In the genomic region with DNA sequence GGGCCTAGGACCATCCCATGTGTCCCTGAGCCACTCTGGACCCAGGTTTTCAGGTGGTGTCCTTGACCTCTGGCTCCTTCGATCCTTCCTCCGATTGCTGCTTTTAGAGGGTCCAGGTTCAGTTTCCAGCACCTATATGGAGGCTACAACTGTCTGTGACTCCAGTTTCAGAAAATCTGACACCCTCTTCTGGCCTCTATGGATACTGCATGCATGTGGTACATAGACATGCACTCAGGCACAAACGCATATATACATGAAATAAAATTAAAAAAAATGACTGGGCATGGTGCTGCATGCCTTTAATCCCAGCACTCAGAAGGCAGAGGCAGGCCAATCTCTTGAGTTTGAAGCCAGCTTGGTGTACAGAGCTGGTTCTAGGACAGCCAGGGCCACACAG, we compare ENCODE assay signal across 27 mouse cellular contexts. TPM values are rescaled to one million over a fixed set of nuclear protein-coding genes. Genes with fewer than 3 reads are reported as not detected.
DNase-seq lines count a peak whose midpoint lies in the region; ATAC-seq and TF ChIP-seq lines count a peak whose summit lies in the region.
"Had no signal": no experiment of that assay in that cellular context is flagged by ENCODE, and none has a peak within 500 bp of the region (broad histone marks: within the 10 kb centered on the region; RNA-seq: fewer than 3 reads in every experiment).

No protein-coding gene starts in this region.

- ATAC-seq in hindbrain, postnatal 0 days = no peak
- ATAC-seq in hindbrain, embryonic 13.5 days (ENCODE audit: low FRiP score) = no peak
- ATAC-seq in liver, embryonic 14.5 days (ENCODE audit: insufficient read depth) = no peak
- no peak for ATAC-seq in liver, embryonic 12.5 days
- ATAC-seq: forebrain, embryonic 14.5 days; hindbrain, embryonic 16.5 days; intestine, embryonic 16.5 days; midbrain, embryonic 15.5 days had no signal

- no peak overlapping the region for H3K4me2 ChIP-seq in hindbrain, postnatal 0 days (ENCODE audit: low read depth, low read length)
- H3K4me2 ChIP-seq in hindbrain, embryonic 13.5 days = no peak overlapping the region
- H3K4me2 ChIP-seq in liver, embryonic 14.5 days (ENCODE audit: low read depth) = no peak overlapping the region
- no peak overlapping the region for H3K4me2 ChIP-seq in liver, embryonic 12.5 days
- H3K4me2 ChIP-seq: midbrain, embryonic 15.5 days had no signal

- TF ChIP-seq CTCF in hindbrain, postnatal 0 days (IDR thresholded peaks at IDR 0.05; ENCODE audit: low read depth) = 0 out of 2 replicates have a peak, but pooled peaks have one; percentile 3
- peak; percentile 44 for TF ChIP-seq CTCF in liver, embryonic 14.5 days (IDR thresholded peaks at IDR 0.05; ENCODE audit: low read depth)

- H3K9ac ChIP-seq in hindbrain, postnatal 0 days (replicated peaks; ENCODE audit: low read length) = no peak overlapping the region
- H3K9ac ChIP-seq in hindbrain, embryonic 13.5 days = no peak overlapping the region
- H3K9ac ChIP-seq in liver, embryonic 14.5 days (replicated peaks) = no peak overlapping the region
- no peak overlapping the region for H3K9ac ChIP-seq in liver, embryonic 12.5 days
- H3K9ac ChIP-seq: midbrain, embryonic 15.5 days had no signal

- no peak for DNase-seq in hindbrain, postnatal 0 days (ENCODE audit: low spot score)
- DNase-seq in liver, embryonic 14.5 days (ENCODE audit: low read depth in 3 of 3, low spot score in 3 of 3) = no peak
- DNase-seq in ES-CJ7 (ENCODE audit: low read depth, low spot score) (peak; percentile 34), ZHBTc4 (ENCODE audit: low read depth, low spot score) (peak; percentile 36)
- no peak for DNase-seq in spleen, postnatal 36 days (ENCODE audit: low spot score in 2 of 2)
- DNase-seq in frontal cortex, adult 2 months (ENCODE audit: extremely low spot score in 1 of 2, low spot score in 1 of 2) = no peak
- DNase-seq: adrenal gland, postnatal 25 days; cerebellum, adult 11-12 months; cerebellum, postnatal 10 days; heart, postnatal 14 days; liver; lung, adult 18-20 months; lung, postnatal 14 days; right cerebral cortex, adult 18-20 months; spleen, adult 18-20 months; thymus, postnatal 4 days had no signal

- H3K9me3 ChIP-seq in hindbrain, postnatal 0 days (ENCODE audit: low read length) = no peaks in the 10 kb centered on the region
- H3K9me3 ChIP-seq in hindbrain, embryonic 13.5 days = no peaks in the 10 kb centered on the region
- no peaks in the 10 kb centered on the region for H3K9me3 ChIP-seq in liver, embryonic 14.5 days (ENCODE audit: control insufficient read depth, low read length)
- H3K9me3 ChIP-seq in liver, embryonic 12.5 days (replicated peaks) = no peaks in the 10 kb centered on the region
- H3K9me3 ChIP-seq: hindbrain, embryonic 10.5 days; midbrain, embryonic 15.5 days had no signal

- H3K27me3 ChIP-seq in hindbrain, postnatal 0 days (ENCODE audit: insufficient read depth, low read length) = no peaks in the 10 kb centered on the region
- H3K27me3 ChIP-seq in hindbrain, embryonic 13.5 days = no peaks in the 10 kb centered on the region
- no peaks in the 10 kb centered on the region for H3K27me3 ChIP-seq in liver, embryonic 14.5 days (ENCODE audit: control insufficient read depth, insufficient read depth, low read length)
- no peaks in the 10 kb centered on the region for H3K27me3 ChIP-seq in liver, embryonic 12.5 days (replicated peaks)
- H3K27me3 ChIP-seq: midbrain, embryonic 15.5 days had no signal

- TF ChIP-seq EP300 in liver, embryonic 14.5 days (IDR thresholded peaks at IDR 0.05; ENCODE audit: low read depth) = no peak

- H3K27ac ChIP-seq in hindbrain, postnatal 0 days = no peak overlapping the region
- H3K27ac ChIP-seq in hindbrain, embryonic 13.5 days = no peak overlapping the region
- no peak overlapping the region for H3K27ac ChIP-seq in liver, embryonic 14.5 days
- no peak overlapping the region for H3K27ac ChIP-seq in liver, embryonic 12.5 days
- H3K27ac ChIP-seq: hindbrain, embryonic 10.5 days; midbrain, embryonic 15.5 days had no signal

- H3K4me1 ChIP-seq in hindbrain, postnatal 0 days (ENCODE audit: insufficient read depth, low read length) = no peaks in the 10 kb centered on the region
- no peaks in the 10 kb centered on the region for H3K4me1 ChIP-seq in hindbrain, embryonic 13.5 days (replicated peaks)
- no peaks in the 10 kb centered on the region for H3K4me1 ChIP-seq in liver, embryonic 14.5 days (replicated peaks; ENCODE audit: control insufficient read depth in 2 of 2, insufficient read depth in 2 of 2, low read length in 1 of 2)
- H3K4me1 ChIP-seq in liver, embryonic 12.5 days = no peaks in the 10 kb centered on the region
- H3K4me1 ChIP-seq: hindbrain, embryonic 10.5 days; midbrain, embryonic 15.5 days had no signal

- peaks cover 19% of the 10 kb centered on the region for H3K36me3 ChIP-seq in hindbrain, postnatal 0 days (ENCODE audit: insufficient read depth, low read length)
- peaks cover 58% of the 10 kb centered on the region for H3K36me3 ChIP-seq in hindbrain, embryonic 13.5 days
- peaks cover 66% of the 10 kb centered on the region for H3K36me3 ChIP-seq in liver, embryonic 14.5 days (replicated peaks; ENCODE audit: control insufficient read depth, insufficient read depth, low read depth)
- peaks cover 91% of the 10 kb centered on the region for H3K36me3 ChIP-seq in liver, embryonic 12.5 days

- H3K4me3 ChIP-seq in hindbrain, postnatal 0 days (ENCODE audit: low read length) = no peak overlapping the region
- no peak overlapping the region for H3K4me3 ChIP-seq in hindbrain, embryonic 13.5 days
- no peak overlapping the region for H3K4me3 ChIP-seq in liver, embryonic 14.5 days (ENCODE audit: insufficient read depth in 1 of 2, low read depth in 2 of 2, low read length in 2 of 2)
- H3K4me3 ChIP-seq in liver, embryonic 12.5 days = no peak overlapping the region
- H3K4me3 ChIP-seq: hindbrain, embryonic 10.5 days; midbrain, embryonic 15.5 days had no signal

- WGBS in hindbrain, postnatal 0 days = 97% methylated on average over 3 of the region's 3 CpGs
- WGBS in hindbrain, embryonic 13.5 days = 97% methylated on average over 3 of the region's 3 CpGs
- 90% methylated on average over 3 of the region's 3 CpGs for WGBS in liver, embryonic 14.5 days (ENCODE audit: insufficient replicate concordance)
- WGBS in liver, embryonic 12.5 days (ENCODE audit: insufficient replicate concordance) = 91% methylated on average over 3 of the region's 3 CpGs

RNA-seq across cellular contexts. Expression of a gene that starts 21.2 kb away (rescaled TPM):
- 13.0 and 13.3 TPM in 2 replicates for total RNA-seq in hindbrain, postnatal 0 days (2014; rRNA removed)
- 17.1 and 18.1 TPM in 2 replicates for polyA plus RNA-seq in hindbrain, postnatal 0 days (2015; fragmentation: Nextera tagmentation; extraction: Ambion mirVana)
- polyA plus RNA-seq in hindbrain, embryonic 13.5 days (2015; fragmentation: Nextera tagmentation; extraction: Ambion mirVana) = 20.1 and 21.1 TPM in 2 replicates
- polyA plus RNA-seq in liver, embryonic 14.5 days (2012; rRNA removed) = 6.7 and 12.9 TPM in 2 replicates
- 14.3 and 15.5 TPM in 2 replicates for polyA plus RNA-seq in liver, embryonic 14.5 days (2014; fragmentation: Nextera tagmentation; extraction: Ambion mirVana)
- 22.1 and 22.6 TPM in 2 replicates for polyA plus RNA-seq in liver, embryonic 12.5 days (2016; fragmentation: Nextera tagmentation; extraction: Ambion mirVana)
- polyA plus RNA-seq in frontal cortex, adult 2 months (2012; rRNA removed) = 13.7 and 37.5 TPM in 2 replicates

RNA-seq across cellular contexts. Expression of a gene that starts 25.1 kb away (rescaled TPM):
- 4.8 and 6.1 TPM in 2 replicates for total RNA-seq in hindbrain, postnatal 0 days (2014; rRNA removed)
- polyA plus RNA-seq in hindbrain, postnatal 0 days (2015; fragmentation: Nextera tagmentation; extraction: Ambion mirVana) = 1.8 and 2.1 TPM in 2 replicates
- 3.1 and 3.4 TPM in 2 replicates for polyA plus RNA-seq in hindbrain, embryonic 13.5 days (2015; fragmentation: Nextera tagmentation; extraction: Ambion mirVana)
- polyA plus RNA-seq in liver, embryonic 14.5 days (2012; rRNA removed) = 0.51 and 0.75 TPM in 2 replicates
- 0.89 and 1.4 TPM in 2 replicates for polyA plus RNA-seq in liver, embryonic 14.5 days (2014; fragmentation: Nextera tagmentation; extraction: Ambion mirVana)
- 2.2 and 2.5 TPM in 2 replicates for polyA plus RNA-seq in liver, embryonic 12.5 days (2016; fragmentation: Nextera tagmentation; extraction: Ambion mirVana)
- polyA plus RNA-seq in frontal cortex, adult 2 months (2012; rRNA removed) = 1.4 and 1.6 TPM in 2 replicates

RNA-seq across cellular contexts. Expression of a gene that starts 25.6 kb away (rescaled TPM):
- 257 and 258 TPM in 2 replicates for total RNA-seq in hindbrain, postnatal 0 days (2014; rRNA removed)
- polyA plus RNA-seq in hindbrain, postnatal 0 days (2015; fragmentation: Nextera tagmentation; extraction: Ambion mirVana) = 79.6 and 83.6 TPM in 2 replicates
- polyA plus RNA-seq in hindbrain, embryonic 13.5 days (2015; fragmentation: Nextera tagmentation; extraction: Ambion mirVana) = 103 and 107 TPM in 2 replicates
- 24.9 and 30.9 TPM in 2 replicates for polyA plus RNA-seq in liver, embryonic 14.5 days (2012; rRNA removed)
- 13.3 and 14.7 TPM in 2 replicates for polyA plus RNA-seq in liver, embryonic 14.5 days (2014; fragmentation: Nextera tagmentation; extraction: Ambion mirVana)
- 43.7 and 47.7 TPM in 2 replicates for polyA plus RNA-seq in liver, embryonic 12.5 days (2016; fragmentation: Nextera tagmentation; extraction: Ambion mirVana)
- 213 and 222 TPM in 2 replicates for polyA plus RNA-seq in frontal cortex, adult 2 months (2012; rRNA removed)

RNA-seq across cellular contexts. Expression of a gene that starts 31.7 kb away (rescaled TPM):
- 3.3 TPM in 1 of 2 replicates, not detected in the other for total RNA-seq in hindbrain, postnatal 0 days (2014; rRNA removed)
- 0.81 TPM in 1 of 2 replicates, not detected in the other for polyA plus RNA-seq in hindbrain, postnatal 0 days (2015; fragmentation: Nextera tagmentation; extraction: Ambion mirVana)
- 0.60 and 0.79 TPM in 2 replicates for polyA plus RNA-seq in hindbrain, embryonic 13.5 days (2015; fragmentation: Nextera tagmentation; extraction: Ambion mirVana)
- 0.47 and 0.95 TPM in 2 replicates for polyA plus RNA-seq in liver, embryonic 14.5 days (2012; rRNA removed)
- polyA plus RNA-seq in liver, embryonic 14.5 days (2014; fragmentation: Nextera tagmentation; extraction: Ambion mirVana) = not detected in 2 replicates
- 0.69 and 0.75 TPM in 2 replicates for polyA plus RNA-seq in liver, embryonic 12.5 days (2016; fragmentation: Nextera tagmentation; extraction: Ambion mirVana)
- 7.1 and 7.7 TPM in 2 replicates for polyA plus RNA-seq in frontal cortex, adult 2 months (2012; rRNA removed)
- polyA plus RNA-seq: embryonic facial prominence, embryonic 14.5 days; thymus, postnatal 0 days had no signal

RNA-seq across cellular contexts. Expression of a gene that starts 35.6 kb away (rescaled TPM):
- 1.2 and 1.5 TPM in 2 replicates for total RNA-seq in hindbrain, postnatal 0 days (2014; rRNA removed)
- polyA plus RNA-seq in hindbrain, postnatal 0 days (2015; fragmentation: Nextera tagmentation; extraction: Ambion mirVana) = 0.45 and 0.91 TPM in 2 replicates
- 2.0 and 2.6 TPM in 2 replicates for polyA plus RNA-seq in hindbrain, embryonic 13.5 days (2015; fragmentation: Nextera tagmentation; extraction: Ambion mirVana)
- 2.7 and 3.5 TPM in 2 replicates for polyA plus RNA-seq in liver, embryonic 14.5 days (2012; rRNA removed)
- 0.38 and 1.1 TPM in 2 replicates for polyA plus RNA-seq in liver, embryonic 14.5 days (2014; fragmentation: Nextera tagmentation; extraction: Ambion mirVana)
- 2.6 and 3.7 TPM in 2 replicates for polyA plus RNA-seq in liver, embryonic 12.5 days (2016; fragmentation: Nextera tagmentation; extraction: Ambion mirVana)
- polyA plus RNA-seq in frontal cortex, adult 2 months (2012; rRNA removed) = 1.5 and 2.8 TPM in 2 replicates
- total RNA-seq: gastrocnemius, adult 8-10 months; neutrophil, adult 5-6 weeks had no signal

Comparison
In these comparisons a context has a peak if more than half of its experiments do, and no peak if none do; other contexts are left out.
1. DNase-seq: peak in ES-CJ7 (single experiment) and ZHBTc4 (single experiment); none in hindbrain, postnatal 0 days (single experiment), liver, embryonic 14.5 days (0 of 3), spleen, postnatal 36 days (0 of 2) and frontal cortex, adult 2 months (0 of 2).